Mouse (Mus musculus): ENCODE results near the gene Tgfbr3.
"Not testable (repeated sequence)": the region's sequence is repeated elsewhere in the genome, so short reads cannot be mapped to it uniquely, and the experiment has no call there.

Gene Tgfbr3

GRCm38 (mm10) chr5:107282561-107283307 lies 6.7 kb downstream of the Tgfbr3 start:
- DNase-seq (ENCODE audit: low read depth, low spot score) = peak; percentile 76

GRCm38 (mm10) chr5:107279263-107279662 lies 10.2 kb downstream of the Tgfbr3 start:
- peak; percentile 97 for DNase-seq (ENCODE audit: low read depth, low spot score)

- peak; percentile 37 for DNase-seq (ENCODE audit: low read depth, low spot score)
Measured at GRCm38 (mm10) chr5:107276186-107276585, 13.2 kb downstream of the Tgfbr3 start.

- no peak for DNase-seq (ENCODE audit: low read depth, low spot score)
Measured at GRCm38 (mm10) chr5:107272252-107273028, 17.0 kb downstream of the Tgfbr3 start.

- peak; percentile 31 for DNase-seq (ENCODE audit: low read depth, low spot score)
Measured at GRCm38 (mm10) chr5:107269006-107269328, 20.5 kb downstream of the Tgfbr3 start.

- peak; percentile 20 for DNase-seq (ENCODE audit: low read depth, low spot score)
Measured at GRCm38 (mm10) chr5:107268121-107269005, 21.1 kb downstream of the Tgfbr3 start.

GRCm38 (mm10) chr5:107266566-107266965 lies 22.9 kb downstream of the Tgfbr3 start:
- no peak for DNase-seq (ENCODE audit: low read depth, low spot score)

GRCm38 (mm10) chr5:107264426-107265360 lies 24.7 kb downstream of the Tgfbr3 start:
- no peak for DNase-seq (ENCODE audit: low read depth, low spot score)

- DNase-seq (ENCODE audit: low read depth, low spot score) = no peak
Measured at GRCm38 (mm10) chr5:107263836-107264235, 25.6 kb downstream of the Tgfbr3 start.

GRCm38 (mm10) chr5:107261930-107262329 lies 27.5 kb downstream of the Tgfbr3 start:
- DNase-seq (ENCODE audit: low read depth, low spot score) = no peak

- peak; percentile 90 for DNase-seq (ENCODE audit: low read depth, low spot score)
Measured at GRCm38 (mm10) chr5:107260708-107261495, 28.5 kb downstream of the Tgfbr3 start.

GRCm38 (mm10) chr5:107259487-107260040 lies 29.9 kb downstream of the Tgfbr3 start:
- DNase-seq (ENCODE audit: low read depth, low spot score) = no peak

GRCm38 (mm10) chr5:107253395-107253794 lies 36.0 kb downstream of the Tgfbr3 start:
- DNase-seq (ENCODE audit: low read depth, low spot score) = peak; percentile 24

- DNase-seq (ENCODE audit: low read depth, low spot score) = no peak
Measured at GRCm38 (mm10) chr5:107252435-107252834, 37.0 kb downstream of the Tgfbr3 start.

GRCm38 (mm10) chr5:107251751-107252305 lies 37.6 kb downstream of the Tgfbr3 start:
- peak; percentile 68 for DNase-seq (ENCODE audit: low read depth, low spot score)

- no peak for DNase-seq (ENCODE audit: low read depth, low spot score)
Measured at GRCm38 (mm10) chr5:107250548-107251272, 38.7 kb downstream of the Tgfbr3 start.

GRCm38 (mm10) chr5:107248732-107249131 lies 40.7 kb downstream of the Tgfbr3 start:
- DNase-seq (ENCODE audit: low read depth, low spot score) = no peak

- not testable (repeated sequence) for DNase-seq (ENCODE audit: low read depth, low spot score)
Measured at GRCm38 (mm10) chr5:107248302-107248701, 41.1 kb downstream of the Tgfbr3 start.

GRCm38 (mm10) chr5:107247786-107248185 lies 41.6 kb downstream of the Tgfbr3 start:
- no peak for DNase-seq (ENCODE audit: low read depth, low spot score)
